Mouse (Mus musculus) splenic B cell, adult 2 months (primary cell): Measurements from ENCODE around the gene 1700014D04Rik.
"Not testable (repeated sequence)": the region's sequence is repeated elsewhere in the genome, so short reads cannot be mapped to it uniquely, and the experiment has no call there.

ENCODE experiments used
- DNase-seq: peaks from one replicate; pipeline ENCODE4 v3.0.0-alpha.2; 2011; ENCODE audit warnings: low read depth, low spot score
- H3K27me3 ChIP-seq: 2 replicates; pipeline ENCODE4 v1.6.1; 2012; ENCODE audit warnings: mild to moderate bottlenecking, low read length, moderate library complexity, mixed read lengths; ENCODE audit not compliant: control insufficient read depth, poor library complexity, insufficient read depth, severe bottlenecking
- H3K36me3 ChIP-seq: 2 replicates; pipeline ENCODE4 v1.6.1; 2012; ENCODE audit warnings: mild to moderate bottlenecking, low read length, moderate library complexity, mixed read lengths; ENCODE audit not compliant: control insufficient read depth, poor library complexity, insufficient read depth, severe bottlenecking

The 1700014D04Rik gene

GRCm38 (mm10) chr13:59719475-59719874, 27.1 kb downstream of the 1700014D04Rik start:
- Histone ChIP-seq H3K27me3 (no peaks in the 10 kb centered on the region), H3K36me3 (no peaks in the 10 kb centered on the region)
- no peak for DNase-seq

- not testable (repeated sequence) for H3K36me3 ChIP-seq, H3K27me3 ChIP-seq, DNase-seq
These were observed 27.6 kb downstream of the 1700014D04Rik start for GRCm38 (mm10) chr13:59718857-59719440.

- Histone ChIP-seq H3K36me3 (no peaks in the 10 kb centered on the region), H3K27me3 (no peaks in the 10 kb centered on the region)
- DNase-seq, result peak; percentile 48
These were observed 32.8 kb downstream of the 1700014D04Rik start for GRCm38 (mm10) chr13:59713710-59714109.

DNA sequence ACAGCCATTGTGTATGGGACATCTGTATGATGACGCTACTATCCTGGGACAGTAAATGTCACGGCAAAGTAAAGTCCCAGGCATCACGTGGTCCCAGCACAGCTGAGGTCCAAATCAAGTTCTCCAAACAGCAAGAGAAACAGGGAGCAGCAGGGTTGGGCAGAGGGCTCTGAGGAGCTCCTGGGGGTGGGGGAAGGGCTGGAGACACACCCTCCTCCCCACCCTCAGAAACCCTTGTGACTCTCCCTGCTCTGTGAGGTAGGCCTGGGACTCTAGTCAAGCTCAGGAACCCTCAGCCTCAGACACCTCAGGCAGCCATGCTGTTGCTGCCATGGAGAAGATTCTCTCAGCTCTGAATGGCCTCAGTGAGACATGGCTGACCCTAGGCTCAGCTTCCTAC, 34.6 kb downstream of the 1700014D04Rik start, which contains the start of gene Spata31d1b:
TSS of gene Spata31d1b (plus strand) at position 301 of the 400 bp plus-strand sequence.
- not testable (repeated sequence) for H3K27me3 ChIP-seq, H3K36me3 ChIP-seq, DNase-seq

- DNase-seq, result no peak
- no peaks in the 10 kb centered on the region for H3K27me3 ChIP-seq
These were observed 36.3 kb downstream of the 1700014D04Rik start, which contains the start of gene Spata31d1a for GRCm38 (mm10) chr13:59710230-59710629. Gene Spata31d1a (minus strand): TSS chr13:59710330.

GRCm38 (mm10) chr13:59704562-59704961, 42.0 kb downstream of the 1700014D04Rik start:
- peak; percentile 25 for DNase-seq
- Histone ChIP-seq H3K27me3 (no peaks in the 10 kb centered on the region), H3K36me3 (no peaks in the 10 kb centered on the region)

More at GRCm38 (mm10) chr13:59710230-59710629, 36.3 kb downstream of the 1700014D04Rik start, which contains the start of gene Spata31d1a:
- H3K36me3 ChIP-seq, result no peaks in the 10 kb centered on the region

GRCm38 (mm10) chr13:59703514-59703913, 43.0 kb downstream of the 1700014D04Rik start:
- DNase-seq, result no peak
- Histone ChIP-seq H3K36me3 (no peaks in the 10 kb centered on the region), H3K27me3 (no peaks in the 10 kb centered on the region)

DNA sequence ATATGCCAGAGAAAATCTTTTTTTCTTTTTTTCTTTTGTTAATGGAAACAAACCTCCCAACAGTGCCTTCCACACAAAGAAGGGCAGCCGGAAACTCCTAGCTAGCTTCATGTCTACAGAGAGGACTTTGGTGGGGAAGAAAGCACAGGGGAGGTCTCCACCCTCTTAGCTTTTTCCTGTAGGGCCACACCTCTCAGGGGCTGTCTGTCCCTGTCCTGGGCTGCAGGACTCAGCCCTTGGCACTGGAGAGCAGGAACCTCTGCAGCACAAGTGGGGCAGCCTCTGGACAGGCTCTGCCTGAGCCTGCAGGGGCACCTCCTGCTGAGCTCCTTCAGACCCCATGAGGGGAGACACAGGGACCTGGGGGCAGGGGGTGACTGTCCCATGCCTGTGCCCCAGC, 46.4 kb downstream of the 1700014D04Rik start:
- not testable (repeated sequence) for DNase-seq

DNA sequence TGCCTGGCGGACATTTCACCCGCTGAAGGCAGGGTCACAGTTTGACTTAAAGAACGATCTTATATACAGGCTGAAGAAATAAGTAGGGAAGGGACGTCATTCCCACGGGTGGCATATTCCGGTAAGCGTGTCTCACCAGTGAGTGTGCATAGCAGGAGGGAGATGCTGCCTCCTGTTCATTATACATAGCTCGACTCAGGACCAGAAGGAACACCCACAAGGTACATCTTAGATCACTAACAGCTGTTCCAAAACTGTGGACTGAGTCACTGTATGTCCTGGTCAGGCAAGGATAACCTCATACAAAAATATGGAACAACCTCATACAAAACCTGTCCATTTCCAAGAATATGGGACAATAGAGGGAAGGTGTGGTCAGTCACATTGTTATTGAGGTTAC, 47.4 kb downstream of the 1700014D04Rik start:
- H3K27me3 ChIP-seq, result no peaks in the 10 kb centered on the region
- H3K36me3 ChIP-seq, result no peaks in the 10 kb centered on the region
- DNase-seq, result no peak

More for the DNA sequence above, 46.4 kb downstream of the 1700014D04Rik start:
- H3K36me3 ChIP-seq, H3K27me3 ChIP-seq: not testable (repeated sequence)

DNA sequence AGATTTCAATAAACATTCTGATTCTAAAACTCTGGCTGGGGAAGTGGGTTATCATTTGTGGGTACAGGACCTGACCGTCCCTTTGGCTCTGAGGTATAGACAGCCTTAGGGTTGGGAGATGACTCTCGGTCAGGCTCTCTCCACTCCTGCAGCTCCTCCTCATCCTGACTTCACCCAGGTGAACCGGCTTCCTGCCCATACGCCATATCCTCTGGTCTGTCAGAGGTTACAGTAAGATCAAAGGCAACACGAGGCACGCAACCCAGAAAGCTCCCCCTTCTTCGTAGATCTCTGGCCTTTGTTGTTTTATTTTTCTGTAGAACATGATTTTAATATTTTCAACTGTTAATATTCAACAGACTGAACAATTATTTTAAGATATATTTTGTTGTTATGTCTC, 50.8 kb downstream of the 1700014D04Rik start:
- DNase-seq, result no peak
- H3K36me3 ChIP-seq, result no peaks in the 10 kb centered on the region
- no peaks in the 10 kb centered on the region for H3K27me3 ChIP-seq

- H3K27me3 ChIP-seq, result no peaks in the 10 kb centered on the region
- DNase-seq, result no peak
- no peaks in the 10 kb centered on the region for H3K36me3 ChIP-seq
These were observed 52.5 kb downstream of the 1700014D04Rik start, which contains the start of gene 4921517D22Rik for GRCm38 (mm10) chr13:59694008-59694407. Gene 4921517D22Rik (minus strand): TSS chr13:59694108.

DNA sequence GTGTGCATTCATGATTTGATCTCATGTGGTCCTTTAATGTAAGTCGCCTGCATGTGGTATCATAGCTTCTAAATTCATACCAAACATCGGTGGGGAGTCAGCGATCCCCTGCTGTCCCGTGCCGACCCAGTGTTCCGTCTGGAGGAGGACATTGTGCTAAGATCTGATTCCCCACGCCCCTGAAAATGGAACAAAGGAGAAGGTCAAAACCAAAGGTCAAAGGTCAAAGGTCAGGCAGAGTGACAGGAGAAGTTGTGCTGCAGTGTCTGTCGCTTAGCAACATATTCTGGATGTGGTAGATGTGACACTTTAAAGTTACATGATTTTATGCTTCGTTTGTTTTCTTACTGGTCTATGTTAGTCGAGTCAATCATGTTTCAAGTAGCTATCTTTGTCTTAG, 55.1 kb downstream of the 1700014D04Rik start:
- H3K27me3 ChIP-seq, result no peaks in the 10 kb centered on the region
- DNase-seq, result no peak
- H3K36me3 ChIP-seq, result no peaks in the 10 kb centered on the region
